Mouse (Mus musculus): ENCODE results near the gene Kcnma1. TPM values are rescaled to one million over a fixed set of nuclear protein-coding genes. Genes with fewer than 3 reads are reported as not detected.

Kcnma1 gene
- total and polyA plus RNA-seq, 3 experiments = not detected

GRCm38 (mm10) chr14:23839613-23840012, 174.7 kb downstream of the Kcnma1 start:
- H3K36me3 ChIP-seq (ENCODE audit: control insufficient read depth in 1 of 2, insufficient read depth in 2 of 2, low read length in 2 of 2) = no peaks in the 10 kb centered on the region
- no peak for DNase-seq (ENCODE audit: low read depth, low spot score)
- no peak for TF ChIP-seq E2F4 (IDR thresholded peaks at IDR 0.05; ENCODE audit: borderline replicate concordance, low read depth, low read length)
- no peak for TF ChIP-seq ZNF384 (IDR thresholded peaks at IDR 0.05; ENCODE audit: low read depth, low read length)
- no peak for TF ChIP-seq KAT2A (conservative IDR thresholded peaks at IDR 0.05; ENCODE audit: low read depth, low read length)
- no peak for TF ChIP-seq POLR2AphosphoS5 (IDR thresholded peaks at IDR 0.05; ENCODE audit: borderline replicate concordance, low read depth, low read length)
- TF ChIP-seq HCFC1 (IDR thresholded peaks at IDR 0.05; ENCODE audit: low read depth, low read length) = no peak
- no peak for TF ChIP-seq MXI1 (IDR thresholded peaks at IDR 0.05; ENCODE audit: low read depth, low read length)
- no peak for TF ChIP-seq RCOR1 (IDR thresholded peaks at IDR 0.05; ENCODE audit: low read depth, low read length)
- no peak for TF ChIP-seq POLR2AphosphoS2 (IDR thresholded peaks at IDR 0.05; ENCODE audit: low read length)
- TF ChIP-seq TBP (IDR thresholded peaks at IDR 0.05; ENCODE audit: low read depth, low read length) = no peak
- no peak for TF ChIP-seq GABPA (IDR thresholded peaks at IDR 0.05; ENCODE audit: low read depth, low read length)
- no peak for TF ChIP-seq ZKSCAN1 (IDR thresholded peaks at IDR 0.05; ENCODE audit: low read depth, low read length)
- TF ChIP-seq TAL1 (IDR thresholded peaks at IDR 0.05; ENCODE audit: low read length) = no peak
- TF ChIP-seq CHD1 (IDR thresholded peaks at IDR 0.05; ENCODE audit: low read depth, low read length) = no peak
- TF ChIP-seq MAFK (IDR thresholded peaks at IDR 0.05; ENCODE audit: borderline replicate concordance, low read depth, low read length) = no peak
- no peak for TF ChIP-seq USF2 (IDR thresholded peaks at IDR 0.05; ENCODE audit: borderline replicate concordance in 1 of 2, insufficient read depth in 1 of 2, low read depth in 1 of 2, low read length in 2 of 2)
- no peak for TF ChIP-seq CHD2 (IDR thresholded peaks at IDR 0.05; ENCODE audit: low read length)
- TF ChIP-seq MAX (IDR thresholded peaks at IDR 0.05; ENCODE audit: low read length) = no peak
- TF ChIP-seq ZC3H11A (IDR thresholded peaks at IDR 0.05; ENCODE audit: low read depth, low read length) = no peak

GRCm38 (mm10) chr14:23835387-23836111, 178.7 kb downstream of the Kcnma1 start:
- TF ChIP-seq TBP (IDR thresholded peaks at IDR 0.05; ENCODE audit: low read depth, low read length) = no peak
- TF ChIP-seq MAZ (IDR thresholded peaks at IDR 0.05; ENCODE audit: low read depth, low read length) = no peak
- TF ChIP-seq POLR2AphosphoS5 (IDR thresholded peaks at IDR 0.05; ENCODE audit: borderline replicate concordance, low read depth, low read length) = no peak
- TF ChIP-seq ETS1 (IDR thresholded peaks at IDR 0.05; ENCODE audit: low read depth, low read length) = no peak
- no peak for TF ChIP-seq RAD21 (IDR thresholded peaks at IDR 0.05; ENCODE audit: low read depth, low read length)
- no peak for TF ChIP-seq MXI1 (IDR thresholded peaks at IDR 0.05; ENCODE audit: low read depth, low read length)
- no peak for TF ChIP-seq GABPA (IDR thresholded peaks at IDR 0.05; ENCODE audit: low read depth, low read length)
- TF ChIP-seq NRF1 (IDR thresholded peaks at IDR 0.05; ENCODE audit: insufficient read depth, low read depth, low read length, poor library complexity, severe bottlenecking) = no peak
- no peak for TF ChIP-seq POLR2A (IDR thresholded peaks at IDR 0.05; ENCODE audit: control insufficient read depth in 1 of 2, insufficient read depth in 1 of 2, low read depth in 1 of 2, low read length in 2 of 2, poor library complexity in 1 of 2)
- no peak for TF ChIP-seq HCFC1 (IDR thresholded peaks at IDR 0.05; ENCODE audit: low read depth, low read length)
- no peak for TF ChIP-seq SMC3 (IDR thresholded peaks at IDR 0.05; ENCODE audit: low read depth, low read length)
- TF ChIP-seq KAT2A (conservative IDR thresholded peaks at IDR 0.05; ENCODE audit: low read depth, low read length) = no peak
- TF ChIP-seq E2F4 (IDR thresholded peaks at IDR 0.05; ENCODE audit: borderline replicate concordance, low read depth, low read length) = no peak
- Histone ChIP-seq H3K4me3 (ENCODE audit: control insufficient read depth in 1 of 2, insufficient read depth in 1 of 2, low read depth in 2 of 2, low read length in 2 of 2) (no peak overlapping the region), H3K27me3 (ENCODE audit: control insufficient read depth in 1 of 2, insufficient read depth in 2 of 2, low read length in 2 of 2) (no peaks in the 10 kb centered on the region), H3K36me3 (ENCODE audit: control insufficient read depth in 1 of 2, insufficient read depth in 2 of 2, low read length in 2 of 2) (no peaks in the 10 kb centered on the region), H3K9me3 (replicated peaks; ENCODE audit: insufficient read depth, low read length) (no peaks in the 10 kb centered on the region; the same call in 1 of the 2 replicates), H3K27ac (ENCODE audit: control insufficient read depth, low read depth, low read length) (no peak overlapping the region), H3K9ac (ENCODE audit: control insufficient read depth, low read depth, low read length, poor library complexity, severe bottlenecking) (no peak overlapping the region), H3K4me1 (ENCODE audit: control insufficient read depth in 1 of 2, insufficient read depth in 2 of 2, low read length in 2 of 2) (no peaks in the 10 kb centered on the region), H3K79me2 (ENCODE audit: control insufficient read depth, insufficient read depth, low read length, poor library complexity) (no peaks in the 10 kb centered on the region)
- DNase-seq (ENCODE audit: low read depth, low spot score) = no peak

More at GRCm38 (mm10) chr14:23839613-23840012, 174.7 kb downstream of the Kcnma1 start:
- Histone ChIP-seq H3K4me1 (ENCODE audit: control insufficient read depth in 1 of 2, insufficient read depth in 2 of 2, low read length in 2 of 2) (no peaks in the 10 kb centered on the region), H3K9ac (ENCODE audit: control insufficient read depth, low read depth, low read length, poor library complexity, severe bottlenecking) (no peak overlapping the region), H3K79me2 (ENCODE audit: control insufficient read depth, insufficient read depth, low read length, poor library complexity) (no peaks in the 10 kb centered on the region), H3K4me3 (ENCODE audit: control insufficient read depth in 1 of 2, insufficient read depth in 1 of 2, low read depth in 2 of 2, low read length in 2 of 2) (no peak overlapping the region), H3K27ac (ENCODE audit: control insufficient read depth, low read depth, low read length) (no peak overlapping the region), H3K27me3 (ENCODE audit: control insufficient read depth in 1 of 2, insufficient read depth in 2 of 2, low read length in 2 of 2) (no peaks in the 10 kb centered on the region), H3K9me3 (replicated peaks; ENCODE audit: insufficient read depth, low read length) (no peaks in the 10 kb centered on the region; the same call in 1 of the 2 replicates)

All from MEL (cell line).